Mouse (Mus musculus) cerebellum, postnatal 14 days (tissue): ENCODE data around the gene Peli1.

ENCODE experiments used
- DNase-seq, 2 experiments: peaks; one replicate each; pipeline ENCODE4 v3.0.0; 2021; ENCODE audit warnings: mixed read lengths in 2 of 2

The Peli1 gene

GRCm38 (mm10) chr11:21091067-21091427 is at the start of gene Peli1:
Gene Peli1, plus strand, starts transcription at chr11:21091291.
- peak; percentile 94 to 95 for DNase-seq

- no peak for DNase-seq
Observed at GRCm38 (mm10) chr11:21042590-21042989, 48.5 kb upstream of the Peli1 start.

GRCm38 (mm10) chr11:21046188-21046587 is 44.9 kb upstream of the Peli1 start:
- no peak for DNase-seq

GRCm38 (mm10) chr11:21047921-21048320 is 43.2 kb upstream of the Peli1 start:
- no peak for DNase-seq

GRCm38 (mm10) chr11:21051716-21052115 is 39.4 kb upstream of the Peli1 start:
- no peak for DNase-seq

GRCm38 (mm10) chr11:21054587-21054986 is 36.5 kb upstream of the Peli1 start:
- no peak for DNase-seq

- no peak for DNase-seq
Observed at GRCm38 (mm10) chr11:21056109-21056850, 34.8 kb upstream of the Peli1 start.

- DNase-seq, result no peak
Observed at GRCm38 (mm10) chr11:21057511-21058414, 33.3 kb upstream of the Peli1 start.

- DNase-seq, result no peak
Observed at GRCm38 (mm10) chr11:21058415-21058781, 32.7 kb upstream of the Peli1 start.

- DNase-seq, result peak; percentile 40 to 49
Observed at GRCm38 (mm10) chr11:21060386-21061074, 30.6 kb upstream of the Peli1 start.

GRCm38 (mm10) chr11:21061075-21061403 is 30.1 kb upstream of the Peli1 start:
- DNase-seq, result no peak

GRCm38 (mm10) chr11:21061431-21061830 is 29.7 kb upstream of the Peli1 start:
- DNase-seq, result peak; percentile 30 to 65

GRCm38 (mm10) chr11:21062071-21062470 is 29.0 kb upstream of the Peli1 start:
- DNase-seq, result no peak

- DNase-seq, result no peak
Observed at GRCm38 (mm10) chr11:21063271-21063670, 27.8 kb upstream of the Peli1 start.

- no peak for DNase-seq
Observed at GRCm38 (mm10) chr11:21079400-21079799, 11.7 kb upstream of the Peli1 start.

- no peak for DNase-seq
Observed at GRCm38 (mm10) chr11:21079851-21080362, 11.2 kb upstream of the Peli1 start.

- DNase-seq, result no peak
Observed at GRCm38 (mm10) chr11:21081169-21081568, 9.9 kb upstream of the Peli1 start.

GRCm38 (mm10) chr11:21082711-21083110 is 8.4 kb upstream of the Peli1 start:
- DNase-seq, result no peak

- no peak for DNase-seq
Observed at GRCm38 (mm10) chr11:21088356-21088755, 2.7 kb upstream of the Peli1 start.

- no peak for DNase-seq
Observed at GRCm38 (mm10) chr11:21089571-21089970, 1.5 kb upstream of the Peli1 start.

- DNase-seq, result peak; percentile 67 to 73
Observed at GRCm38 (mm10) chr11:21091428-21092405, 626 bp downstream of the Peli1 start.

GRCm38 (mm10) chr11:21092621-21093020 is 1.5 kb downstream of the Peli1 start:
- no peak for DNase-seq
